Mouse (Mus musculus) stomach, embryonic 15.5 days (tissue): ENCODE data around the gene Haao. TPM values are rescaled to one million over a fixed set of nuclear protein-coding genes. Genes with fewer than 3 reads are reported as not detected.
A peak's percentile ranks its signal among the peaks of the same experiment; 100 is the strongest.

ENCODE experiments used
- ATAC-seq: fragments of 200-750 bp; cut with Nextera tagmentation; 2 replicates; pipeline ENCODE4 v1.8.0; 2017; ENCODE audit warnings: low read depth, moderate number of reproducible peaks, moderate TSS enrichment; ENCODE audit not compliant: insufficient read depth, low FRiP score
- H3K27ac ChIP-seq: fragments of 300-500 bp; sonication (generic); 2 replicates; pipeline ENCODE4 v1.5.1; 2015; ENCODE audit warnings: mild to moderate bottlenecking, inconsistent platforms
- H3K27me3 ChIP-seq: fragments of 300-500 bp; sonication (generic); replicated peaks from 2 replicates; pipeline ENCODE4 v1.6.1; 2015; ENCODE audit warnings: inconsistent platforms
- H3K36me3 ChIP-seq: fragments of 300-500 bp; sonication (generic); 2 replicates; pipeline ENCODE4 v1.6.1; 2015; ENCODE audit warnings: inconsistent platforms
- H3K4me1 ChIP-seq: fragments of 300-500 bp; sonication (generic); 2 replicates; pipeline ENCODE4 v1.6.1; 2015; ENCODE audit warnings: inconsistent platforms
- H3K4me2 ChIP-seq: fragments of 300-500 bp; sonication (generic); 2 replicates; pipeline ENCODE4 v1.6.1; 2015; ENCODE audit warnings: mild to moderate bottlenecking, inconsistent platforms
- H3K4me3 ChIP-seq: fragments of 300-500 bp; sonication (generic); replicated peaks from 2 replicates; pipeline ENCODE4 v1.5.1; 2015; ENCODE audit warnings: inconsistent platforms
- H3K9ac ChIP-seq: fragments of 300-500 bp; sonication (generic); 2 replicates; pipeline ENCODE4 v1.6.1; 2015; ENCODE audit warnings: inconsistent platforms
- H3K9me3 ChIP-seq: fragments of 300-500 bp; sonication (generic); 2 replicates; pipeline ENCODE4 v1.6.1; 2016; ENCODE audit warnings: inconsistent platforms
- WGBS: fragments of 180-500 bp; shearing (Covaris S2); methylation state at CpG from one replicate; pipeline ENCODE4 v1.1.7; 2015; 5-methylcytosine and 5-hydroxymethylcytosine counted together
- polyA plus RNA-seq: library from polyadenylated mRNA; unstranded; fragments of >200 nt; fragmentation: Nextera tagmentation; extraction: Ambion mirVana; gene quantifications from 2 replicates; pipeline ENCODE4 v1.2.1, GENCODE M21; 2015

Haao gene
- polyA plus RNA-seq, 1 experiment from 2014 or later = 5.9 TPM

GRCm38 (mm10) chr17:83829356-83829755 is 18.4 kb downstream of the Haao start:
- H3K27ac ChIP-seq = no peak overlapping the region
- no peak overlapping the region for H3K9ac ChIP-seq
- H3K27me3 ChIP-seq = no peaks in the 10 kb centered on the region
- no peak overlapping the region for H3K4me2 ChIP-seq
- no peaks in the 10 kb centered on the region for H3K9me3 ChIP-seq
- no peaks in the 10 kb centered on the region for H3K36me3 ChIP-seq
- no peak for ATAC-seq
- no peak overlapping the region for H3K4me3 ChIP-seq
- no peaks in the 10 kb centered on the region for H3K4me1 ChIP-seq
- 67% methylated on average over 3 of the region's 3 CpGs for WGBS

GRCm38 (mm10) chr17:83823835-83824234 is 23.9 kb downstream of the Haao start:
- Histone ChIP-seq H3K9ac (no peak overlapping the region), H3K27me3 (no peaks in the 10 kb centered on the region), H3K4me2 (no peak overlapping the region), H3K27ac (no peak overlapping the region), H3K36me3 (no peaks in the 10 kb centered on the region), H3K4me1 (0 out of 2 replicates have a peak, but pooled peaks cover 2% of the 10 kb centered on the region), H3K4me3 (no peak overlapping the region), H3K9me3 (no peaks in the 10 kb centered on the region)
- ATAC-seq = no peak
- WGBS = 83% methylated on average over 7 of the region's 7 CpGs

GRCm38 (mm10) chr17:83821876-83822275 is 25.9 kb downstream of the Haao start:
- Histone ChIP-seq H3K27ac (no peak overlapping the region), H3K27me3 (no peaks in the 10 kb centered on the region), H3K9me3 (no peaks in the 10 kb centered on the region), H3K36me3 (no peaks in the 10 kb centered on the region), H3K4me3 (no peak overlapping the region), H3K9ac (no peak overlapping the region), H3K4me1 (0 out of 2 replicates have a peak, but pooled peaks cover 2% of the 10 kb centered on the region), H3K4me2 (no peak overlapping the region)
- ATAC-seq = no peak
- 75% methylated on average over 3 of the region's 3 CpGs for WGBS

- Histone ChIP-seq H3K4me3 (no peak overlapping the region), H3K9ac (no peak overlapping the region), H3K36me3 (no peaks in the 10 kb centered on the region; the same call in 1 of the 2 replicates), H3K4me2 (no peak overlapping the region), H3K27ac (no peak overlapping the region), H3K27me3 (no peaks in the 10 kb centered on the region), H3K9me3 (no peaks in the 10 kb centered on the region), H3K4me1 (0 out of 2 replicates have a peak, but pooled peaks cover 2% of the 10 kb centered on the region)
- 79% methylated on average over 5 of the region's 5 CpGs for WGBS
- no peak for ATAC-seq
These were observed 27.1 kb downstream of the Haao start for GRCm38 (mm10) chr17:83820701-83821100.

- H3K4me1 ChIP-seq = 0 out of 2 replicates have a peak, but pooled peaks cover 2% of the 10 kb centered on the region
- H3K27me3 ChIP-seq = no peaks in the 10 kb centered on the region
- H3K9me3 ChIP-seq = no peaks in the 10 kb centered on the region
- WGBS = 60% methylated on average over 8 of the region's 8 CpGs
- no peak overlapping the region for H3K4me3 ChIP-seq
- H3K27ac ChIP-seq = no peak overlapping the region
- H3K36me3 ChIP-seq = no peaks in the 10 kb centered on the region; the same call in 1 of the 2 replicates
- no peak for ATAC-seq
- no peak overlapping the region for H3K9ac ChIP-seq
- no peak overlapping the region for H3K4me2 ChIP-seq
These were observed 28.3 kb downstream of the Haao start for GRCm38 (mm10) chr17:83819503-83819902.

GRCm38 (mm10) chr17:83816996-83817395 is 30.8 kb downstream of the Haao start:
- Histone ChIP-seq H3K27ac (no peak overlapping the region), H3K36me3 (no peaks in the 10 kb centered on the region; the same call in 1 of the 2 replicates), H3K9ac (no peak overlapping the region), H3K4me3 (no peak overlapping the region), H3K4me2 (no peak overlapping the region), H3K27me3 (no peaks in the 10 kb centered on the region), H3K4me1 (no peaks in the 10 kb centered on the region), H3K9me3 (no peaks in the 10 kb centered on the region)
- 71% methylated on average over 7 of the region's 7 CpGs for WGBS
- no peak for ATAC-seq

GRCm38 (mm10) chr17:83813050-83813449 is 34.7 kb downstream of the Haao start:
- H3K4me3 ChIP-seq = no peak overlapping the region
- H3K36me3 ChIP-seq = peaks cover 2% of the 10 kb centered on the region; the same call in 1 of the 2 replicates
- H3K4me1 ChIP-seq = no peaks in the 10 kb centered on the region
- no peak overlapping the region for H3K9ac ChIP-seq
- H3K27ac ChIP-seq = no peak overlapping the region
- no peaks in the 10 kb centered on the region for H3K9me3 ChIP-seq
- 92% methylated on average over 4 of the region's 4 CpGs for WGBS
- no peak overlapping the region for H3K4me2 ChIP-seq
- no peaks in the 10 kb centered on the region for H3K27me3 ChIP-seq
- no peak for ATAC-seq

- no peak overlapping the region for H3K4me3 ChIP-seq
- no peak overlapping the region for H3K4me2 ChIP-seq
- H3K36me3 ChIP-seq = peaks cover 2% of the 10 kb centered on the region; the same call in 1 of the 2 replicates
- 90% methylated on average over 17 of the region's 17 CpGs for WGBS
- H3K27me3 ChIP-seq = no peaks in the 10 kb centered on the region
- H3K9me3 ChIP-seq = no peaks in the 10 kb centered on the region
- H3K4me1 ChIP-seq = no peaks in the 10 kb centered on the region
- H3K9ac ChIP-seq = no peak overlapping the region
- no peak for ATAC-seq
- H3K27ac ChIP-seq = no peak overlapping the region
These were observed 35.4 kb downstream of the Haao start for GRCm38 (mm10) chr17:83812200-83812944.

GRCm38 (mm10) chr17:83810285-83810684 is 37.5 kb downstream of the Haao start:
- H3K27me3 ChIP-seq = no peaks in the 10 kb centered on the region
- 0 out of 2 replicates have a peak, but pooled peaks cover 9% of the 10 kb centered on the region for H3K36me3 ChIP-seq
- no peak overlapping the region for H3K4me2 ChIP-seq
- H3K27ac ChIP-seq = no peak overlapping the region
- H3K4me1 ChIP-seq = no peaks in the 10 kb centered on the region
- H3K9ac ChIP-seq = no peak overlapping the region
- WGBS = 77% methylated on average over 5 of the region's 5 CpGs
- H3K9me3 ChIP-seq = no peaks in the 10 kb centered on the region
- H3K4me3 ChIP-seq = no peak overlapping the region
- ATAC-seq = no peak

- no peak overlapping the region for H3K27ac ChIP-seq
- H3K4me2 ChIP-seq = no peak overlapping the region
- peak; percentile 72 for ATAC-seq
- H3K36me3 ChIP-seq = 0 out of 2 replicates have a peak, but pooled peaks cover 9% of the 10 kb centered on the region
- no peaks in the 10 kb centered on the region for H3K9me3 ChIP-seq
- no peak overlapping the region for H3K4me3 ChIP-seq
- H3K9ac ChIP-seq = no peak overlapping the region
- no peaks in the 10 kb centered on the region for H3K4me1 ChIP-seq
- no peaks in the 10 kb centered on the region for H3K27me3 ChIP-seq
- 83% methylated on average over 17 of the region's 17 CpGs for WGBS
These were observed 38.5 kb downstream of the Haao start for GRCm38 (mm10) chr17:83809197-83809829.

- Histone ChIP-seq H3K4me2 (no peak overlapping the region), H3K36me3 (0 out of 2 replicates have a peak, but pooled peaks cover 11% of the 10 kb centered on the region), H3K27me3 (no peaks in the 10 kb centered on the region), H3K9me3 (no peaks in the 10 kb centered on the region), H3K4me3 (no peak overlapping the region), H3K4me1 (no peaks in the 10 kb centered on the region), H3K27ac (no peak overlapping the region), H3K9ac (no peak overlapping the region)
- no peak for ATAC-seq
- whole genome bisulfite sequencing = 94% methylated on average over 12 of the region's 12 CpGs
These were observed 39.2 kb downstream of the Haao start for GRCm38 (mm10) chr17:83808476-83809098.
